Mouse (Mus musculus) bone marrow, adult 2 months (tissue): ENCODE measurements around the gene Olfr1375.

Source experiments
- CTCF ChIP-seq: fragments of 200-500 bp; IDR thresholded peaks from 2 replicates; pipeline ENCODE4 v1.5.1; 2011; ENCODE audit warnings: low read length, control low read depth; ENCODE audit not compliant: control insufficient read depth, insufficient read depth
- POLR2A ChIP-seq: fragments of 200-500 bp; IDR thresholded peaks from 2 replicates; pipeline ENCODE4 v1.6.1; 2011; ENCODE audit warnings: low read depth, mild to moderate bottlenecking, control low read depth, low read length, borderline replicate concordance; ENCODE audit not compliant: control insufficient read depth

- TF ChIP-seq CTCF (no peak), POLR2A (no peak)
Observed at GRCm38 (mm10) chr11:51032851-51033250, 15.1 kb upstream of the Olfr1375 start.
